Mouse (Mus musculus): ENCODE results near the gene Prkcq.

DNA sequence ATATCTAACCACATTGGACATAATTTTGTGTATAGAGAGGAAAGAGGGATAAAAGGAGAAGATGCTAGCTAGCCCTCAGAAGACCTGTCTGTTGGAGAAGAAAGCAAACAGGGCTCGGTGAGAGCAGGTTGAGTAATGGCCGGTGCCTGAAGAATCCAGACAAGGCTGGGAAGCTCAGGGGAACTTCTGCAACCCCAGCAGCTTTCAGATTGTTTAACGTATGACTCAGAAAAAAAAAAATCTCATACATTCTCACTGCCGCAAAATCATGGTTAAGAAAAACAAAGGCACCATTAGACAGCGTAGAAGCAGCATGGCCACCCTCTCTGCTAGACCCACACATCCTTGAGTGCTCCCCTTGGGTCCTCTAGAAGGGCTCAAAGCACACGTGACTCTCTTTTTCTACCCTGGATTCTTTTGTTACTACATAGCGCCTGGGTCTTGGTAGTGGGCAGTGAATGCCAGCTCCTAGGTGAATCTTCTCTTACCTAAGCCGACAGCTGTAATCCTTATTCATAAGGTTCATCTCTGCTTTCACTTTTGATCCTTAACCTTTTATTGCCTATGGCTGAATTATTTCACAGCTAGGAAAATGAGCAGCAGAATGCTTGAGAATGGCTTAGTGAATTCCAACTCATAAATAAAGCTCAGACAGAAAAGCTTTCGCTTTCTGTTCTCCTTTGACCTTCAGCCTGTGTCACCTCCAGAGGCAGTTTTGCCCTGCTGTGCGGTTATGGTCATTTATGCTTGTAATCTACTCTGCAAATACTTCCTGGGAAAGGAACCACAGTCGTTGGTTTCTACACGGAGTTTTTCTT, 20.6 kb downstream of the Prkcq start:
- TF ChIP-seq POLR2A (IDR thresholded peaks at IDR 0.05; ENCODE audit: borderline replicate concordance, low read depth, low read length) (no peak), CTCF (IDR thresholded peaks at IDR 0.05; ENCODE audit: low read depth, low read length) (no peak)
